Mouse (Mus musculus): Measurements from ENCODE around the gene Epp13. TPM values are rescaled to one million over a fixed set of nuclear protein-coding genes. Genes with fewer than 3 reads are reported as not detected.
"Not testable (repeated sequence)": the region's sequence is repeated elsewhere in the genome, so short reads cannot be mapped to it uniquely, and the experiment has no call there.

The Epp13 gene
- polyA plus RNA-seq (2016; fragmentation: Nextera tagmentation; extraction: Ambion mirVana) = not detected in 2 replicates

DNA sequence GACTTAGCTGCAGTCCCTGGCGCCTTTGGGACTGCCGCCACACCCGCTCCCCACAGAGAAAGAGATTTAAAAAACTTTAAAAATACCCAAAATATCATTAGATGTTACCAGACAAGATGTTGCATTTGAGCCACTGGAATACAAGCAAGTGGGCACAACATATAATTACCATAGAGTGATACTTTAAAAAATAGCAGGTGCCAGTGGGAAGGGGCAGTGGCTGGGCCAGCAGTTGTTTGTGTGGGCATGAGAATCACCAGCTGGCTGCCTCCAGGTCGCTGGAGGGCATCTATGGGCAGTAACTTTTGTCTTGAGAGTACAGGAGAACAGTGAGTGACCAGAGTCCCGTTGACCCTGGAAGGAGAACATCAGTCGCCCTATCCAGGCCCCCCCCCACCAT lies at the start of gene Epp13:
Gene Epp13, plus strand, starts transcription at position 301 of the 400 bp plus-strand sequence.
- no peaks in the 10 kb centered on the region for H3K36me3 ChIP-seq
- H3K9ac ChIP-seq (replicated peaks) = no peak within 1 kb of the TSS
- no peaks in the 10 kb centered on the region for H3K4me1 ChIP-seq
- WGBS = 79% methylated on average over 6 of the region's 6 CpGs
- peaks cover 9% of the 10 kb centered on the region; the same call in 1 of the 2 replicates for H3K9me3 ChIP-seq
- H3K27me3 ChIP-seq = no peaks in the 10 kb centered on the region
- ATAC-seq (ENCODE audit: low FRiP score, low read depth) = no peak
- H3K4me3 ChIP-seq = no peak within 1 kb of the TSS
- H3K27ac ChIP-seq (replicated peaks) = no peak within 1 kb of the TSS
- no peak within 1 kb of the TSS for H3K4me2 ChIP-seq (replicated peaks)

- Histone ChIP-seq H3K9ac (replicated peaks) (no peak overlapping the region), H3K4me3 (no peak overlapping the region), H3K27me3 (no peaks in the 10 kb centered on the region), H3K4me2 (replicated peaks) (no peak overlapping the region), H3K27ac (replicated peaks) (no peak overlapping the region), H3K9me3 (no peaks in the 10 kb centered on the region), H3K4me1 (no peaks in the 10 kb centered on the region), H3K36me3 (no peaks in the 10 kb centered on the region)
- 80% methylated on average over 3 of the region's 3 CpGs for WGBS
- no peak for ATAC-seq (ENCODE audit: low FRiP score, low read depth)
These were observed 48.3 kb upstream of the Epp13 start for GRCm38 (mm10) chr7:6204200-6204599.

- Histone ChIP-seq H3K9ac (replicated peaks) (no peak overlapping the region), H3K9me3 (peaks cover 19% of the 10 kb centered on the region), H3K4me3 (no peak overlapping the region), H3K36me3 (no peaks in the 10 kb centered on the region), H3K4me1 (no peaks in the 10 kb centered on the region), H3K27me3 (no peaks in the 10 kb centered on the region), H3K4me2 (replicated peaks) (no peak overlapping the region), H3K27ac (replicated peaks) (no peak overlapping the region)
- ATAC-seq (ENCODE audit: low FRiP score, low read depth) = no peak
- WGBS = 43% methylated on average over 5 of the region's 5 CpGs
These were observed 39.4 kb upstream of the Epp13 start for GRCm38 (mm10) chr7:6213144-6213543.

- not testable (repeated sequence) for H3K4me3 ChIP-seq; H3K4me2 ChIP-seq (replicated peaks); H3K36me3 ChIP-seq; ATAC-seq (ENCODE audit: low FRiP score, low read depth); H3K9ac ChIP-seq (replicated peaks); H3K27ac ChIP-seq (replicated peaks); H3K4me1 ChIP-seq; H3K27me3 ChIP-seq
- 75% methylated on average over 4 of the region's 4 CpGs for WGBS
- peaks cover 19% of the 10 kb centered on the region for H3K9me3 ChIP-seq
These were observed 37.8 kb upstream of the Epp13 start for GRCm38 (mm10) chr7:6214691-6215090.

DNA sequence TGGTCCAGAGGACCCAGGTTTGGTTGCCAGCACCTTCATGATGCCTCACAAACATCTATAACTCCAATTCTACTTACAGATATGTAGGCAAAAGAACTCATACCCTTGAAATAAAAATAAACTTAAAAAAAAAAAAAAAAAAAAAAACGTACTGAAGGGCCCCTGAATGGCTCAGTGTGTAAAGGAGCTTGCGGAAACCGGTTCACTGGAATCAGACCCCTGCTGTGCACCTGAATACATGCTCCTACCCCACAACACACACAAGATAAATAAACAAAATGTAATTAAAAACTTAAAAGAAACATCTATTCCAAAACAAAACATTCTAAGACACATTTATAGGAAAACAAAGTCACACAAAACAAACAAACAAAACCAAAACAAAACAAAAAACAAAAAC lies 32.4 kb upstream of the Epp13 start:
- no peaks in the 10 kb centered on the region for H3K27me3 ChIP-seq
- H3K9me3 ChIP-seq = peaks cover 17% of the 10 kb centered on the region
- no peak overlapping the region for H3K4me2 ChIP-seq (replicated peaks)
- H3K36me3 ChIP-seq = no peaks in the 10 kb centered on the region
- no peaks in the 10 kb centered on the region for H3K4me1 ChIP-seq
- H3K9ac ChIP-seq (replicated peaks) = no peak overlapping the region
- H3K4me3 ChIP-seq = no peak overlapping the region
- no peak for ATAC-seq (ENCODE audit: low FRiP score, low read depth)
- WGBS = 49% methylated on average over 3 of the region's 3 CpGs
- H3K27ac ChIP-seq (replicated peaks) = no peak overlapping the region

GRCm38 (mm10) chr7:6221978-6222377 lies 30.5 kb upstream of the Epp13 start, which contains the start of gene Zscan5b:
Gene Zscan5b, plus strand, starts transcription at chr7:6222278.
- no peak for ATAC-seq (ENCODE audit: low FRiP score, low read depth)
- Histone ChIP-seq H3K4me2 (replicated peaks) (no peak within 1 kb of the TSS), H3K4me3 (no peak within 1 kb of the TSS), H3K27me3 (no peaks in the 10 kb centered on the region), H3K36me3 (no peaks in the 10 kb centered on the region), H3K27ac (replicated peaks) (no peak within 1 kb of the TSS), H3K9ac (replicated peaks) (no peak within 1 kb of the TSS), H3K4me1 (no peaks in the 10 kb centered on the region), H3K9me3 (peaks cover 10% of the 10 kb centered on the region; the same call in 1 of the 2 replicates)
- WGBS = 95% methylated on average over 12 of the region's 12 CpGs

GRCm38 (mm10) chr7:6228491-6228890 lies 24.0 kb upstream of the Epp13 start:
- not testable (repeated sequence) for H3K4me3 ChIP-seq; H3K27me3 ChIP-seq; H3K9ac ChIP-seq (replicated peaks); H3K4me2 ChIP-seq (replicated peaks); ATAC-seq (ENCODE audit: low FRiP score, low read depth); H3K4me1 ChIP-seq; H3K36me3 ChIP-seq; H3K27ac ChIP-seq (replicated peaks)
- peaks cover 18% of the 10 kb centered on the region; the same call in 1 of the 2 replicates for H3K9me3 ChIP-seq
- whole genome bisulfite sequencing = 58% methylated on average over 8 of the region's 8 CpGs

DNA sequence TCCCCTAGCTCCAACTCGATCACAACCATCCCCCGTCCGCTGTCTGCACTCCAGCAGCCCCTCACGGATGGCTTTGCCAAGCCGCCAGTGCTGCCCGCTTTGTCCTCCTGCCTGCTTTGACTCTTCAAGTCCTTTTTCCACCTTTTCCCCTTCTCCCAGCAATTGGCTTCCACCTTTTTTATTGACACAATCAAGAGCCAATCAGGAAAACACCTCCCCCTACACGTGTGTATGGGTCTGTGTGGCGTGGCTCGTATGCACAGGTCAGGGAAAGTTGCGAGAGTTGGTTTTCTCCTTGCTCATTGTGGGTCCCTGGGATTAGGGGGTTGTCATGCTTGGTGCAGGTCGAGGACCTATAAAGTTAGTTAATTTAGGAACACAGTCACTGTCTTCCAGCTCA lies 12.7 kb upstream of the Epp13 start:
- 45% methylated on average over 11 of the region's 11 CpGs for WGBS

GRCm38 (mm10) chr7:6240841-6241425 lies 11.6 kb upstream of the Epp13 start:
- 19% methylated on average over 1 of the region's 1 CpGs for WGBS
- H3K27me3 ChIP-seq; H3K4me3 ChIP-seq; H3K9me3 ChIP-seq; H3K36me3 ChIP-seq; ATAC-seq (ENCODE audit: low FRiP score, low read depth); H3K27ac ChIP-seq (replicated peaks); H3K4me1 ChIP-seq; H3K9ac ChIP-seq (replicated peaks); H3K4me2 ChIP-seq (replicated peaks): not testable (repeated sequence)

More for the DNA sequence above, 12.7 kb upstream of the Epp13 start:
- no peak overlapping the region for H3K9ac ChIP-seq (replicated peaks)
- no peak for ATAC-seq (ENCODE audit: low FRiP score, low read depth)
- H3K4me1 ChIP-seq = no peaks in the 10 kb centered on the region
- H3K4me2 ChIP-seq (replicated peaks) = no peak overlapping the region
- no peak overlapping the region for H3K4me3 ChIP-seq
- H3K36me3 ChIP-seq = no peaks in the 10 kb centered on the region
- H3K9me3 ChIP-seq = peaks cover 1% of the 10 kb centered on the region; the same call in 1 of the 2 replicates
- no peak overlapping the region for H3K27ac ChIP-seq (replicated peaks)
- H3K27me3 ChIP-seq = no peaks in the 10 kb centered on the region

DNA sequence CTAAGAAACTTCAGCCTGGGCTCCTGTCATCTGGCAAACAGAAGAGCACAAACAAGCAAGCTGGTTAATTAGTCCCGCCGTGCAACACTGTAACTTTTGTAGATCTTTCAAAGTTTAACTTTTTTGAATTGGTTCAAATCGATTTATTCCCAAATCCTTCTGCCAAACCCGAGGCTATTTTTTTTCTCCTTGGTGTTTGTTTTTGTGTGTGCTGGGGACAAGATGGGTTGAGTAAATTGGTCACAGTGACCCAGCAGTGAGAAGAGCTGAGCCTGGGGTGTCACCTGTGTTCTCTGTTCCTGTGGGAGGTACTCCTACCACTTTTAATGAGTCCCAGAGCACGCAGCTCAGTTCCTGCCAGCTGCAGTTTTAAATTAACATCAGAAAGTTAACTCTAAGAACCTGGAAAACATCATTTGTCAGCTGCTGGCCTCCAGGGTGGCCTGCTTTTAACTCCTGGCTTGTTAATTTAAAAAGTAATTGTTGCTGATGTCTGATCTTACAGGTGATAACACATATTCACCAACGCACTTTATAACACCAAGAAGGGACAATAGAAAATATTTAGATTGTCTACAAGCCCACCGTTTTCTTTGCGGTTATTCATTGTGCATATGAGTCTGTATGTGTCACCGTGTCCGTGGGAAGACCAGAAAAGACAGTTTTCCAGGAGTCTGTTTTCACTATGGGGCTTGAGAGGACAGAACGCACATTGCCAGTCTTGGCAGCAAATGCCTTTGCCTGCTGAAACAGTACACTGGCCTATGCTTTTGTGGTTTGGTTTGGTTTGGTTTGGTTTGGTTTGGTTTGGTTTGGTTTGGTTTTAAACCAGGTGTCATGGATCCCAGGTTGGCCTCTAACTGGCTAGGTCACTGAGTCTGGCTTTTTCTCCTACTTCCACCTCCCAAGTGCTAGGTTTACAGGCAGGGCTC lies 7.9 kb upstream of the Epp13 start:
- H3K27ac ChIP-seq (replicated peaks) = no peak overlapping the region
- no peaks in the 10 kb centered on the region for H3K27me3 ChIP-seq
- H3K9me3 ChIP-seq = no peaks in the 10 kb centered on the region
- no peaks in the 10 kb centered on the region for H3K4me1 ChIP-seq
- no peak overlapping the region for H3K4me3 ChIP-seq
- 60% methylated on average over 11 of the region's 11 CpGs for WGBS
- H3K4me2 ChIP-seq (replicated peaks) = no peak overlapping the region
- no peak overlapping the region for H3K9ac ChIP-seq (replicated peaks)
- no peak for ATAC-seq (ENCODE audit: low FRiP score, low read depth)
- H3K36me3 ChIP-seq = no peaks in the 10 kb centered on the region

GRCm38 (mm10) chr7:6254451-6254850 lies 1.9 kb downstream of the Epp13 start:
- H3K4me3 ChIP-seq = no peak overlapping the region
- 92% methylated on average over 5 of the region's 5 CpGs for WGBS
- no peak overlapping the region for H3K9ac ChIP-seq (replicated peaks)
- no peak overlapping the region for H3K27ac ChIP-seq (replicated peaks)
- H3K4me1 ChIP-seq = no peaks in the 10 kb centered on the region
- no peak for ATAC-seq (ENCODE audit: low FRiP score, low read depth)
- peaks cover 9% of the 10 kb centered on the region; the same call in 1 of the 2 replicates for H3K9me3 ChIP-seq
- H3K27me3 ChIP-seq = no peaks in the 10 kb centered on the region
- H3K36me3 ChIP-seq = no peaks in the 10 kb centered on the region
- no peak overlapping the region for H3K4me2 ChIP-seq (replicated peaks)

GRCm38 (mm10) chr7:6257386-6257785 lies 4.9 kb downstream of the Epp13 start:
- Histone ChIP-seq H3K27ac (replicated peaks) (no peak overlapping the region), H3K4me1 (no peaks in the 10 kb centered on the region), H3K9me3 (peaks cover 9% of the 10 kb centered on the region; the same call in 1 of the 2 replicates), H3K4me3 (no peak overlapping the region), H3K9ac (replicated peaks) (no peak overlapping the region), H3K4me2 (replicated peaks) (no peak overlapping the region), H3K36me3 (no peaks in the 10 kb centered on the region), H3K27me3 (no peaks in the 10 kb centered on the region)
- 82% methylated on average over 4 of the region's 4 CpGs for WGBS
- ATAC-seq (ENCODE audit: low FRiP score, low read depth) = no peak

All from midbrain, embryonic 12.5 days (tissue).